Mouse (Mus musculus) erythroblast, embryonic 14.5 days (primary cell): ENCODE measurements around the gene Ros1.

ENCODE experiments used
- GATA1 ChIP-seq: IDR thresholded peaks from 2 replicates; pipeline ENCODE4 v1.6.1; 2012; ENCODE audit warnings: low read length, inconsistent platforms, mixed read lengths
- TAL1 ChIP-seq: IDR thresholded peaks from 3 replicates; pipeline ENCODE4 v1.6.1; 2012; ENCODE audit warnings: low read length, inconsistent platforms, mixed read lengths

- TF ChIP-seq GATA1: no peak
- no peak for TF ChIP-seq TAL1
These were observed 24.6 kb upstream of the Ros1 start for GRCm38 (mm10) chr10:52219600-52219999.
